Mouse (Mus musculus) c-Kit-positive CD71-positive TER-119-negative erythroid progenitor cells, embryonic 14.5 days (primary cell): Measurements from ENCODE around the gene Dennd1b.

Experiments
- DNase-seq: peaks from one replicate; pipeline ENCODE4 v3.0.0-alpha.2; 2013; ENCODE audit warnings: low read depth

Gene Dennd1b

GRCm38 (mm10) chr1:138962266-138963101, 751 bp upstream of the Dennd1b start:
- no peak for DNase-seq

GRCm38 (mm10) chr1:138963868-138964458, 728 bp downstream of the Dennd1b start:
- DNase-seq: no peak

GRCm38 (mm10) chr1:138965069-138965468, 1.8 kb downstream of the Dennd1b start:
- DNase-seq: no peak

- DNase-seq: no peak
These were observed 2.3 kb downstream of the Dennd1b start for GRCm38 (mm10) chr1:138965511-138965910.

- no peak for DNase-seq
These were observed 4.2 kb downstream of the Dennd1b start for GRCm38 (mm10) chr1:138967450-138967849.

GRCm38 (mm10) chr1:138970053-138970452, 6.8 kb downstream of the Dennd1b start:
- DNase-seq: no peak

GRCm38 (mm10) chr1:138973541-138974224, 10.4 kb downstream of the Dennd1b start:
- no peak for DNase-seq

- DNase-seq: no peak
These were observed 11.6 kb downstream of the Dennd1b start for GRCm38 (mm10) chr1:138974836-138975235.

- DNase-seq: no peak
These were observed 12.7 kb downstream of the Dennd1b start for GRCm38 (mm10) chr1:138975945-138976344.

- DNase-seq: no peak
These were observed 19.0 kb downstream of the Dennd1b start for GRCm38 (mm10) chr1:138982203-138982602.

- DNase-seq: no peak
These were observed 19.4 kb downstream of the Dennd1b start for GRCm38 (mm10) chr1:138982611-138983010.

GRCm38 (mm10) chr1:138983064-138983463, 19.8 kb downstream of the Dennd1b start:
- no peak for DNase-seq

- no peak for DNase-seq
These were observed 20.2 kb downstream of the Dennd1b start for GRCm38 (mm10) chr1:138983465-138983864.

GRCm38 (mm10) chr1:138984161-138984560, 20.9 kb downstream of the Dennd1b start:
- DNase-seq: no peak

GRCm38 (mm10) chr1:138992384-138993138, 29.3 kb downstream of the Dennd1b start:
- DNase-seq: no peak

- DNase-seq: no peak
These were observed 32.6 kb downstream of the Dennd1b start for GRCm38 (mm10) chr1:138995621-138996380.

GRCm38 (mm10) chr1:138996663-138997062, 33.4 kb downstream of the Dennd1b start:
- no peak for DNase-seq

GRCm38 (mm10) chr1:139000675-139001379, 37.6 kb downstream of the Dennd1b start:
- DNase-seq: no peak

- no peak for DNase-seq
These were observed 40.3 kb downstream of the Dennd1b start for GRCm38 (mm10) chr1:139003503-139003902.

GRCm38 (mm10) chr1:139006000-139006399, 42.8 kb downstream of the Dennd1b start:
- DNase-seq: no peak

GRCm38 (mm10) chr1:139007475-139007874, 44.2 kb downstream of the Dennd1b start:
- no peak for DNase-seq
